Mouse (Mus musculus) brown adipose tissue, adult 24 weeks (tissue): Measurements from ENCODE around the gene Rab1a. TPM values are rescaled to one million over a fixed set of nuclear protein-coding genes. Genes with fewer than 3 reads are reported as not detected.

Experiments used
- H3K27ac ChIP-seq: fragments of 200-500 bp; replicated peaks from 2 replicates; pipeline ENCODE4 v1.5.1; 2012; ENCODE audit warnings: low read depth, mild to moderate bottlenecking, low read length
- H3K4me1 ChIP-seq: fragments of 200-500 bp; 2 replicates; pipeline ENCODE4 v1.6.1; 2012; ENCODE audit warnings: low read length, mixed read lengths; ENCODE audit not compliant: control insufficient read depth, insufficient read depth, insufficient read length
- H3K4me3 ChIP-seq: fragments of 200-500 bp; 2 replicates; pipeline ENCODE4 v1.5.1; 2012; ENCODE audit warnings: low read depth, mild to moderate bottlenecking, low read length, moderate library complexity; ENCODE audit not compliant: insufficient read depth
- polyA plus RNA-seq: library from polyadenylated mRNA; stranded (reverse); fragments of >200 nt; gene quantifications from 2 replicates; pipeline ENCODE4 v1.2.4, GENCODE M21; 2012; ENCODE audit not compliant: missing spikeins, insufficient read depth, insufficient read length

The Rab1a gene
- polyA plus RNA-seq, 1 experiment: 180 TPM

GRCm38 (mm10) chr11:20232016-20232755 lies 31.0 kb downstream of the Rab1a start:
- Histone ChIP-seq H3K4me1 (peaks cover 24% of the 10 kb centered on the region), H3K27ac (peak overlapping the region; percentile 94), H3K4me3 (no peak overlapping the region)

- H3K4me3 ChIP-seq: no peak overlapping the region
- H3K27ac ChIP-seq: no peak overlapping the region
- H3K4me1 ChIP-seq: peaks cover 18% of the 10 kb centered on the region
Measured at GRCm38 (mm10) chr11:20234233-20234632, 33.0 kb downstream of the Rab1a start.

DNA sequence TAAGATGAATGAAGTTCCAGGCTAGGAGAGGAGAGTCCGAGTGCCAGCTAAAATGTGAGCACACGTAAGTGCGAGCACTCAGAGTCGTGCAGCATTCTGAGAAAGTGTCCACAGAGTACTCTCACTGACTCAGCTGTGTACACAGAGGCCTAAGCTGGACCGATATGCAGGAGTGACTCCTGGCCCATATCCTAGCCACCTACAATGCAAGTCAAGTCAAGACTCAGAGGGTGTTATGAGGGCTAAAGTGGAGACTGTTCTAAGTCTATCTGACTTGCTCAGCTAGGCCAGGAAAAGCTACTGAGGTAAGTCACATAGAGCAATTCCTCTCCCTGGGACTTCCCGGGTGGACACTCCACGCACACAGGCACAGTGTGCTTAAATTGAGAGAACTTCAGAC lies 35.8 kb downstream of the Rab1a start:
- H3K27ac ChIP-seq: 0 out of 2 replicates have a peak overlapping the region, but pooled peaks have one; percentile 26

DNA sequence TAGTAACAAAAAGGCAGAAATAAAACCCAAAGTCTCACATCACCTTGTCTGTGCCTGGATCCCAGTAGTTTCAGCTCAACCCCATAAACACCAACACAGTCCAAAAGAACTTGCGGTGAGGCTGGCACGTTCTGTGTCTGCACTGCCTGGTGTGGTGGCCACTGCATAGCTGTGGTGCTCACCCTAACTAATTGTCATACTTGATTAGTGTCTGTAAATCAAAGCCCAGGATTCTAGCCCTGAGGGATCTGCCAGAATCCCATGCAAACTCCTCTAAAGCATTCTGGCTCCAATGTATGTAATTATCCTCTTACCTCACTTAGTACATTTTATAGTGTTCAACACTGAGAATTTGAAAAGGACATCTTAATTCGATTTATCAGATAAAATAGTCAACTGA lies 36.7 kb downstream of the Rab1a start:
- H3K27ac ChIP-seq: no peak overlapping the region
- peaks cover 21% of the 10 kb centered on the region for H3K4me1 ChIP-seq
- H3K4me3 ChIP-seq: no peak overlapping the region

More for the DNA sequence above, 35.8 kb downstream of the Rab1a start:
- Histone ChIP-seq H3K4me1 (peaks cover 20% of the 10 kb centered on the region), H3K4me3 (no peak overlapping the region)

GRCm38 (mm10) chr11:20239279-20239861 lies 38.1 kb downstream of the Rab1a start:
- peaks cover 23% of the 10 kb centered on the region for H3K4me1 ChIP-seq
- H3K4me3 ChIP-seq: no peak overlapping the region
- H3K27ac ChIP-seq: peak overlapping the region; percentile 61; the same call in 1 of the 2 replicates

DNA sequence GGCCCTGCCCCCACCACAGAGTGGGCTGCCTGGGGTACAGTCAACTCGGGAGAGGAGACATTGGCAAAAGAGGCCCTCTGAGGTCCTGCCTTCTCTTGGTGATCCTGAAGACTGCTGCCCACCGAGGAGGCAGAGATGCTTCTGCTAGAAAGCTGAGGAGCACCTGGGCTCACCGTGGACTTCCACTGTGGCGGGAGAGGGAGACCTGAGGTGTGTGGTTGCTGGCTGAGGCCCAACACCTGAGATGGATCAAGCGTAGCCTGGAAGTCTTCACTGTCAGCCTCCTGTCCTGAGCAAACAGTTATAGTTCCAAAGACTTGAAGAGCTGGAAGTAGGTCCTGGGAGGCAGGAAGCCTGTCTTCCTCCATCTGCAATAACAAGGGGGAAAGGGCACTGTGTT lies 39.1 kb downstream of the Rab1a start:
- no peak overlapping the region for H3K4me3 ChIP-seq
- peak overlapping the region; percentile 61 for H3K27ac ChIP-seq
- peaks cover 24% of the 10 kb centered on the region for H3K4me1 ChIP-seq

- H3K4me1 ChIP-seq: peaks cover 27% of the 10 kb centered on the region
- H3K4me3 ChIP-seq: no peak overlapping the region
- peak overlapping the region; percentile 41; the same call in 1 of the 2 replicates for H3K27ac ChIP-seq
Measured at GRCm38 (mm10) chr11:20241311-20241710, 40.1 kb downstream of the Rab1a start.

GRCm38 (mm10) chr11:20242366-20243056 lies 41.3 kb downstream of the Rab1a start:
- Histone ChIP-seq H3K4me1 (peaks cover 36% of the 10 kb centered on the region), H3K27ac (no peak overlapping the region)

GRCm38 (mm10) chr11:20243214-20243913 lies 42.1 kb downstream of the Rab1a start:
- Histone ChIP-seq H3K4me3 (no peak overlapping the region), H3K4me1 (peaks cover 36% of the 10 kb centered on the region), H3K27ac (no peak overlapping the region)

More at GRCm38 (mm10) chr11:20242366-20243056, 41.3 kb downstream of the Rab1a start:
- H3K4me3 ChIP-seq: no peak overlapping the region

DNA sequence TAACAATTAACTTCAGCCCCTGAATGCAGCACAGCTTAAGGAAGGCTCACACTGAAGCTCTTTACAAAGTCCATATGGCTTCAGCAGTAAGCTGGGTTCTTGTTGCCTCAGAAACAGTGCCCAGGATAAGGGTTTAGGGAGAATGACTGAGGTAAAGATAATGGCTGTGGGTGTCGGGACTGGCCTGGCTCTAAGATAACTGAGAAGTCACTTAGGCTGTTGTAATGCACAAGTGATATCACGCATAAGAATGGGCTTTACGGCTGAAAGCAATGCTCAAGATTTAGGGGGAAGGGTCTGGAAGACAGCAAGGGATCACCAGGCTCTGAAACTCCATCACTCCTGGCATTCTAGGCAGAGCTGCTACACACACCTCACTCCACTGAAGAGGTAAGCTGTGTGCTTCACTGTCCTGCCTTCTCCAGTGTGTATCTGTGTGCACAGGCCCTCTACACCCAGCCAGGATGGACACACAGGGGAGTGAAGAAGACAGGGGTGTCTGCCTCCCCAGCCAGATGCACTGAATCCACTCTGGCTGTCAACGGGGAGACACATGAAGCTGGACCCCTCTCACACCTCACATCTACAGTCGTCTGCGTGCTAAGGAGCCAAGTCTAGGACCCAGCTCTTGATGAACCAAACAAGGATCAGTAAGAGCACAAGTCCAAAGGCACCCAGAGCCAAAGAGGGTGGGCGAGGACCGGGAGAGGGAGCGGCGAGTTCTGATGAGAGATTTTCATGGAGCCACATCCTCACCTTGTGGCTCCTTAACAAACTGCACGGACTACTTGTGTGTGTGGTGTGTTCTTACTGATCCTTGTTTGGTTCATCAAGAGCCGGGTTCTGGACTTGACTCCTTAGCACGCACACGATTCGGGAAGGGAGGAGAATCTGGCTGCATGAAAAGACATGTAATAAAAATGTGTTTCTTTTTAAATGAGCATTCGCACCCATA lies 43.4 kb downstream of the Rab1a start:
- H3K4me1 ChIP-seq: peaks cover 33% of the 10 kb centered on the region
- no peak overlapping the region for H3K27ac ChIP-seq

DNA sequence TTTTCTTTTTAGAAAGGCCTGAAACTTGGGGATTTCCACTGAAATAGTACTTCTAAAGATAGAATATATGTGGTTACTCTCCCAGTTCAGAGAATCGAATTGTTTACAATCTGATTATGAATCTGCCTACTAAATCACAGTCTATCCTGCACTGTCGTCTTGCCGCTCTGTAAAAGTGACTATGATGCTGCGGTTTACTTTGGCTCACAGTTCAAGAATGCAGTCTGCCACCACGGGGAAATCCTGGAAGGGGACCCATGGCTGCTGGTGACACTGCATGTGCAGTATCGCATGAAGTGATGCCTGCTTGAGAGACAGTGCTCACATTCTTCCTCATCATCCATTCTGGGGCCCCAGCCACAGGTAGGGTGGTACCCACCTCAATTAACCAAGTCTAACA lies 44.1 kb downstream of the Rab1a start:
- Histone ChIP-seq H3K27ac (no peak overlapping the region), H3K4me3 (no peak overlapping the region), H3K4me1 (peaks cover 26% of the 10 kb centered on the region)

More for the DNA sequence above, 43.4 kb downstream of the Rab1a start:
- H3K4me3 ChIP-seq: no peak overlapping the region

DNA sequence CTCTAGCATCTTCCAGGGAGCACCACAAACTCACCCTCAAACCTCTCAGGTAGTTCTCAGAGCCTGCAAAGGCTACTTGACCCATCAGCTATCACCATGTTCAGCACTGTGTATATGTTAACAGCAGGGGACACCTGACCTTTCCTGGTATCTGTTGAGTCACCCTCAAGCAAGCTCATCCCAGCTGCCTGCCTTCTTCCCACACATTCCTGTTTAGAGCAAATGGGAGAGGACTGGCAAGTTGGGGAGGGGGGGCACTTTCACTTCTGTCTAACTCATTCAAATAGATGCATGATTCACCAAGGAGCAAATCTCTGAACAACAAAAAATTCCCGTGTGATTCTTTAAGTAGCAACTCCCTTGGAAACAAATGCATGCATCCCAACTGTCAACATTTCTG lies 45.4 kb downstream of the Rab1a start:
- Histone ChIP-seq H3K4me3 (no peak overlapping the region), H3K27ac (no peak overlapping the region), H3K4me1 (peaks cover 24% of the 10 kb centered on the region)

GRCm38 (mm10) chr11:20247146-20247855 lies 46.1 kb downstream of the Rab1a start:
- no peak overlapping the region for H3K27ac ChIP-seq
- H3K4me1 ChIP-seq: peaks cover 19% of the 10 kb centered on the region
- H3K4me3 ChIP-seq: no peak overlapping the region
